Mouse (Mus musculus): ENCODE data around the gene Dnajb14. TPM values are rescaled to one million over a fixed set of nuclear protein-coding genes. Genes with fewer than 3 reads are reported as not detected.

Dnajb14 gene
- 9.5 and 10.5 TPM in 2 replicates for polyA plus RNA-seq (2015; fragmentation: Nextera tagmentation; extraction: Ambion mirVana)

- WGBS: under 1% methylated on average over 76 of the region's 94 CpGs
- Histone ChIP-seq H3K27me3 (no peaks in the 10 kb centered on the region), H3K4me3 (peak within 1 kb of the TSS; percentile 98), H3K9me3 (replicated peaks) (no peaks in the 10 kb centered on the region), H3K27ac (peak within 1 kb of the TSS; percentile 98), H3K36me3 (peaks cover 4% of the 10 kb centered on the region; the same call in 1 of the 2 replicates), H3K9ac (peak within 1 kb of the TSS; percentile 100), H3K4me1 (replicated peaks) (peaks cover 23% of the 10 kb centered on the region), H3K4me2 (peak within 1 kb of the TSS; percentile 80)
- ATAC-seq (replicated peaks; ENCODE audit: insufficient number of reproducible peaks, insufficient read depth, low FRiP score, low read depth): peak; percentile 29
Observed at GRCm38 (mm10) chr3:137867437-137868093, at the start of gene Dnajb14. TSS of gene Dnajb14 (plus strand) at chr3:137867675.

GRCm38 (mm10) chr3:137818713-137819112, 48.8 kb upstream of the Dnajb14 start:
- no peak for ATAC-seq (replicated peaks; ENCODE audit: insufficient number of reproducible peaks, insufficient read depth, low FRiP score, low read depth)
- H3K36me3 ChIP-seq: no peaks in the 10 kb centered on the region
- H3K4me2 ChIP-seq: no peak overlapping the region
- H3K9ac ChIP-seq: no peak overlapping the region
- 44% methylated on average over 4 of the region's 4 CpGs for WGBS
- no peak overlapping the region for H3K27ac ChIP-seq
- no peak overlapping the region for H3K4me3 ChIP-seq
- no peaks in the 10 kb centered on the region for H3K4me1 ChIP-seq (replicated peaks)
- no peaks in the 10 kb centered on the region for H3K27me3 ChIP-seq
- H3K9me3 ChIP-seq (replicated peaks): no peaks in the 10 kb centered on the region

GRCm38 (mm10) chr3:137820688-137821467, 46.6 kb upstream of the Dnajb14 start:
- Histone ChIP-seq H3K36me3 (no peaks in the 10 kb centered on the region), H3K4me1 (replicated peaks) (no peaks in the 10 kb centered on the region), H3K4me3 (no peak overlapping the region), H3K27me3 (no peaks in the 10 kb centered on the region), H3K9ac (no peak overlapping the region), H3K27ac (no peak overlapping the region), H3K4me2 (no peak overlapping the region), H3K9me3 (replicated peaks) (no peaks in the 10 kb centered on the region)
- WGBS: 68% methylated on average over 6 of the region's 6 CpGs
- no peak for ATAC-seq (replicated peaks; ENCODE audit: insufficient number of reproducible peaks, insufficient read depth, low FRiP score, low read depth)

- no peaks in the 10 kb centered on the region for H3K9me3 ChIP-seq (replicated peaks)
- peaks cover 7% of the 10 kb centered on the region for H3K4me1 ChIP-seq (replicated peaks)
- no peak overlapping the region for H3K9ac ChIP-seq
- H3K4me3 ChIP-seq: no peak overlapping the region
- H3K36me3 ChIP-seq: no peaks in the 10 kb centered on the region
- no peak for ATAC-seq (replicated peaks; ENCODE audit: insufficient number of reproducible peaks, insufficient read depth, low FRiP score, low read depth)
- H3K4me2 ChIP-seq: no peak overlapping the region
- H3K27ac ChIP-seq: no peak overlapping the region
- 85% methylated on average over 3 of the region's 3 CpGs for WGBS
- H3K27me3 ChIP-seq: no peaks in the 10 kb centered on the region
Observed at GRCm38 (mm10) chr3:137823317-137823716, 44.2 kb upstream of the Dnajb14 start.

- ATAC-seq (replicated peaks; ENCODE audit: insufficient number of reproducible peaks, insufficient read depth, low FRiP score, low read depth): 0 out of 2 replicates have a peak, but pooled peaks have one; percentile 4
- H3K27ac ChIP-seq: peak overlapping the region; percentile 56
- 24% methylated on average over 11 of the region's 11 CpGs for WGBS
Observed at GRCm38 (mm10) chr3:137827678-137828077, 39.8 kb upstream of the Dnajb14 start.

GRCm38 (mm10) chr3:137831156-137831555, 36.3 kb upstream of the Dnajb14 start:
- Histone ChIP-seq H3K27me3 (no peaks in the 10 kb centered on the region), H3K4me1 (replicated peaks) (peaks cover 7% of the 10 kb centered on the region), H3K9ac (no peak overlapping the region), H3K4me2 (no peak overlapping the region), H3K9me3 (replicated peaks) (no peaks in the 10 kb centered on the region), H3K4me3 (no peak overlapping the region), H3K27ac (no peak overlapping the region), H3K36me3 (no peaks in the 10 kb centered on the region)
- no peak for ATAC-seq (replicated peaks; ENCODE audit: insufficient number of reproducible peaks, insufficient read depth, low FRiP score, low read depth)
- WGBS: 89% methylated on average over 2 of the region's 2 CpGs

More at GRCm38 (mm10) chr3:137827678-137828077, 39.8 kb upstream of the Dnajb14 start:
- H3K4me2 ChIP-seq: no peak overlapping the region; the same call in 1 of the 2 replicates
- no peaks in the 10 kb centered on the region for H3K9me3 ChIP-seq (replicated peaks)
- H3K36me3 ChIP-seq: no peaks in the 10 kb centered on the region
- H3K27me3 ChIP-seq: no peaks in the 10 kb centered on the region
- no peak overlapping the region for H3K9ac ChIP-seq
- no peak overlapping the region for H3K4me3 ChIP-seq
- peaks cover 7% of the 10 kb centered on the region for H3K4me1 ChIP-seq (replicated peaks)

- no peak overlapping the region for H3K27ac ChIP-seq
- H3K9me3 ChIP-seq (replicated peaks): no peaks in the 10 kb centered on the region
- H3K4me3 ChIP-seq: no peak overlapping the region
- no peak for ATAC-seq (replicated peaks; ENCODE audit: insufficient number of reproducible peaks, insufficient read depth, low FRiP score, low read depth)
- H3K4me1 ChIP-seq (replicated peaks): peaks cover under 1% of the 10 kb centered on the region; the same call in 1 of the 2 replicates
- H3K36me3 ChIP-seq: no peaks in the 10 kb centered on the region
- no peaks in the 10 kb centered on the region for H3K27me3 ChIP-seq
- no peak overlapping the region for H3K9ac ChIP-seq
- no peak overlapping the region for H3K4me2 ChIP-seq
Observed at GRCm38 (mm10) chr3:137833128-137833527, 34.3 kb upstream of the Dnajb14 start.

GRCm38 (mm10) chr3:137833698-137834097, 33.8 kb upstream of the Dnajb14 start:
- no peak overlapping the region for H3K4me3 ChIP-seq
- no peaks in the 10 kb centered on the region for H3K9me3 ChIP-seq (replicated peaks)
- no peaks in the 10 kb centered on the region for H3K36me3 ChIP-seq
- no peaks in the 10 kb centered on the region for H3K27me3 ChIP-seq
- no peaks in the 10 kb centered on the region; the same call in 1 of the 2 replicates for H3K4me1 ChIP-seq (replicated peaks)
- no peak for ATAC-seq (replicated peaks; ENCODE audit: insufficient number of reproducible peaks, insufficient read depth, low FRiP score, low read depth)
- H3K4me2 ChIP-seq: no peak overlapping the region
- no peak overlapping the region for H3K9ac ChIP-seq
- H3K27ac ChIP-seq: no peak overlapping the region
- whole genome bisulfite sequencing: 80% methylated on average over 4 of the region's 4 CpGs

GRCm38 (mm10) chr3:137836543-137836942, 30.9 kb upstream of the Dnajb14 start:
- Histone ChIP-seq H3K27me3 (no peaks in the 10 kb centered on the region), H3K27ac (peak overlapping the region; percentile 51), H3K4me2 (no peak overlapping the region), H3K9me3 (replicated peaks) (no peaks in the 10 kb centered on the region), H3K9ac (no peak overlapping the region), H3K4me3 (no peak overlapping the region), H3K4me1 (replicated peaks) (no peaks in the 10 kb centered on the region; the same call in 1 of the 2 replicates), H3K36me3 (no peaks in the 10 kb centered on the region)
- no peak for ATAC-seq (replicated peaks; ENCODE audit: insufficient number of reproducible peaks, insufficient read depth, low FRiP score, low read depth)
- WGBS: 61% methylated on average over 1 of the region's 1 CpGs

- H3K4me2 ChIP-seq: no peak overlapping the region
- H3K9ac ChIP-seq: no peak overlapping the region
- ATAC-seq (replicated peaks; ENCODE audit: insufficient number of reproducible peaks, insufficient read depth, low FRiP score, low read depth): no peak
- no peaks in the 10 kb centered on the region for H3K9me3 ChIP-seq (replicated peaks)
- no peaks in the 10 kb centered on the region for H3K36me3 ChIP-seq
- no peak overlapping the region for H3K4me3 ChIP-seq
- H3K4me1 ChIP-seq (replicated peaks): no peaks in the 10 kb centered on the region; the same call in 1 of the 2 replicates
- H3K27ac ChIP-seq: no peak overlapping the region
- H3K27me3 ChIP-seq: no peaks in the 10 kb centered on the region
Observed at GRCm38 (mm10) chr3:137838160-137838559, 29.3 kb upstream of the Dnajb14 start.

GRCm38 (mm10) chr3:137842944-137843343, 24.5 kb upstream of the Dnajb14 start:
- H3K36me3 ChIP-seq: no peaks in the 10 kb centered on the region
- no peak overlapping the region for H3K4me2 ChIP-seq
- no peaks in the 10 kb centered on the region for H3K27me3 ChIP-seq
- H3K4me1 ChIP-seq (replicated peaks): peaks cover 1% of the 10 kb centered on the region; the same call in 1 of the 2 replicates
- no peak for ATAC-seq (replicated peaks; ENCODE audit: insufficient number of reproducible peaks, insufficient read depth, low FRiP score, low read depth)
- WGBS: 94% methylated on average over 1 of the region's 1 CpGs
- no peak overlapping the region for H3K4me3 ChIP-seq
- H3K9ac ChIP-seq: no peak overlapping the region
- no peak overlapping the region for H3K27ac ChIP-seq
- no peaks in the 10 kb centered on the region for H3K9me3 ChIP-seq (replicated peaks)

Measured in heart, embryonic 15.5 days (tissue).